Mouse (Mus musculus) lung, postnatal 10 days (tissue): ENCODE data around the gene Cdk9.

Source experiments
- DNase-seq: peaks from one replicate; pipeline ENCODE4 v3.0.0; 2021

Cdk9 gene

DNA sequence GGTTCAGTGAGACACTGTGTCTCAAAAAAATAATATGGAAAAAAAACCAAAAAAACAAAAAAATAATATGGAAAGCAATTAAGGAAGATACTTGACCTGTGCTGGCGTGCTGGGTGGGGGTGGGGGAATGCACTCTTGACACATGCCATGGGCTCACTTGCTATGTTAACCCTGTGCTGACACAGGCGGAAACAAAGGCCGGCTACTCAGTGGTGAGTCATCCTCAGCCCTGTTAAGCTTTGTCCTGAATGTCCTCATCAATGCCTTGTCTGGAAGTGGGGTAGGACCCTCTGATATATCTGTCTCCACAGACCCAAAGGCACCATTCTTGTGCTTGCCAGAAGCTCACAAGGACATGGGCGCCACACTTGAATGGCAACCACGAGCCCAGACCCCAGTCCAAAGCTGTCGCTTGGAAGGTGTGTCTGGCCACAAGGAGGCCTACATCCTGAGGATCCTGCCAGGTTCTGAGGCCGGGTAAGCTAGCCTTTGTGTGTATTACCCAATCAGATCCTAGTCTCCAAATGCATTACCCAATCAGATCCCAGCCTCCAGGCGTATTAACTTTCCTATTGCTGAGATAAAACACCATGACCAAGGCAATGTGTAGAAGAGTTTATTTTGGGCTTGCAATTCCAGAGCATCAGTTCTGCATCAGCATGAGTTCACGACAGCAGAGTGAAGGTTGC, 40.8 kb downstream of the Cdk9 start:
- DNase-seq: no peak

DNA sequence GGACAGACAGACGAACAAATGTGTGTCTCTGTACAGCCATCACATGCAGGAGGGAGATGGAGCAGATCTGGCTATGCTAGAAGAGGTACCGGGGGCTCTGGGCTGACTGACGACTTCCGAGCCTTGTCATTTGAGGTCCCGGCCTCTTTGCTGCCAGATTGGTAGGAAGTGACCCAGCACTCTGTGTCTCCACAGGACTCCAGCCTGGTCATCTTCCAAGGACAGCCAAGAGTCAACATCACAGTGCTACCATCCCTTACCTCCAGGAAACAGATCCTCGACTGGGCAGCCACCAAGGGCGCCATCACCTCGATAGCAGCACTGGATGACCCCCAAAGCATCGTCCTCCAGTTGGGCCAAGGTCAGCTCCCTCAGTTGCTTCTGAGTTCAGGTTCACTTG, 41.7 kb downstream of the Cdk9 start:
- DNase-seq: no peak

DNA sequence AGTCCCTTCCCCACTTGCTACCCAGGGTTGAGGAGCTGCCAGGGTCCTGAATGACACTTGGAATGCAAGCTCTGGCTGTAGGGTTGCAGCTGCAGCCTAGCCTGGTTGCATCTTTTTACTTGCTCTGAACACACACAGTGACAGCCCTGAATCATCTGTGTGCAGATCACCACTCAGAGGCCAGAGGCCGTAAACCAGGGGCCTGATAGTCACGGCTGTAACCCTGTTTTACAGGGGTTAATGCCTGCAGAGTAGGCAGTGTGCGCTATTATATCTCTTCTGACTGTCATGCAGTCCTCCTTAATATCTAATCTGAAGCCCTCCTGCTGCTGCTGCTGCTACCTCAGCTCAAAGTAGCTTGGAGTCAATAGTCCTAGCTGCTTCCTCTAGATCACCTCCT, 43.0 kb downstream of the Cdk9 start:
- DNase-seq: no peak

- DNase-seq: no peak
Measured at GRCm38 (mm10) chr2:32668176-32668575, 44.7 kb downstream of the Cdk9 start.

DNA sequence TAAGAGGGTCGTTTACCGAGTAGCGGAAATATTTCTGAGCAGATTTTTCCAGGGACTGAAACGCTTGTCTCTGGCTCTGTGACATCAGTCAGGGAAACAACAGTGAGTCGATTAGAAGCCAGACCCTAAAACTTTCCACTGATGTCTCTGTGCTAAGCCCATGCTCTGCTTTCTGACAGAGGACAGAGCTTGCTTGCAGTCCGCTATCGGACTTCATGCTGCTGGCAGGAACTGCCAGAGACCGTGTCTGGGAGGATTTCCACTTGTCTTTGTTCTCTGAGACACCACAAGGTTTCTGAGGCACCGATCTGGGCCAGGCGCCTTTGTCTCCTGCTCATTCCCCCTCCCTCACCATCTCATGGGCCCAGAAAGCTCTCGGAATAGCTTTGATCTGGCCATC, 45.1 kb downstream of the Cdk9 start:
- DNase-seq: peak; percentile 56

- DNase-seq: no peak
Measured at GRCm38 (mm10) chr2:32665853-32666252, 47.0 kb downstream of the Cdk9 start.

GRCm38 (mm10) chr2:32665345-32665744, 47.5 kb downstream of the Cdk9 start:
- no peak for DNase-seq

DNA sequence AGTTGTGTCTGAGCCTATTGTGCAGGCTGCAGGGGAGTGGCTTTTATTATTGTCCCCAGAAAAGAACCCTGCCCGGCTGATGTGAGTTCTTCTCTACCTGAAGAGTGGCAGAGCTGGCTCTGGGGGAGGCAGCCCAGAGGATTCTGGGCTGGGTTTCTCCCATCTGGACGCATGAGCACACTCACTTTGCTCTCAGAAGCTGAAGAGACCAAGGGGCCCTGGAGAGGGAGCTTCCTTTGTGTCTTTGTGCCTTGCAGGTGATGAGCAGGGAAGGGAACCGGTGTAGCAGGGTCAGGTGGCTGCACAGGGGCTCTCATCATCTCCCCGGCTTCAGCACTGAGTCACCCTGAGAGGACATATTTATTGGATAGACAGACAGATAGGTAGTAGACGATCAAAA, 50.6 kb downstream of the Cdk9 start:
- DNase-seq: no peak

- DNase-seq: peak; percentile 78
Measured at GRCm38 (mm10) chr2:32661509-32662107, 51.3 kb downstream of the Cdk9 start.

GRCm38 (mm10) chr2:32658873-32659272, 54.0 kb downstream of the Cdk9 start:
- DNase-seq: no peak

DNA sequence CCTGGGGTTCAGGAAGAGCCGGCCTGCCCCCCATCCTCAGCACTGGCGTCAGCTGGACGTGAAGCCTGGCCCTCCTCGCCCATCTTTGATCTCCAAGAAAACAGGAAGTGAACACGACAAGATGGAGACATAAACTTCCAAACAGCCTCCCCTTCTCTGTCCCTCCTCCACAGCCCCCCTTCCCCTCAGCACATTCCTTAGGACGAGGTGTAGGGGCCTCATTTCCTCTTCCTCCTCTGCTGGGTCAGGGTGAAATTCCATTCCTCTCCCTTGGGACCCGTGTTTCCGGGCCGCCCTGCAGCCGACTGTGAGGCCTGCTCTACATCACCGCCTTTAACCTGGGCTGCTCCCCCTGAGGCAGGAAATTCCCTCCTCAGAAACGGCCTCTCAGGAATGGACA, 57.0 kb downstream of the Cdk9 start:
- peak; percentile 82 for DNase-seq
